8 mouse cellular contexts compared by ENCODE assay signal in the genomic region with DNA sequence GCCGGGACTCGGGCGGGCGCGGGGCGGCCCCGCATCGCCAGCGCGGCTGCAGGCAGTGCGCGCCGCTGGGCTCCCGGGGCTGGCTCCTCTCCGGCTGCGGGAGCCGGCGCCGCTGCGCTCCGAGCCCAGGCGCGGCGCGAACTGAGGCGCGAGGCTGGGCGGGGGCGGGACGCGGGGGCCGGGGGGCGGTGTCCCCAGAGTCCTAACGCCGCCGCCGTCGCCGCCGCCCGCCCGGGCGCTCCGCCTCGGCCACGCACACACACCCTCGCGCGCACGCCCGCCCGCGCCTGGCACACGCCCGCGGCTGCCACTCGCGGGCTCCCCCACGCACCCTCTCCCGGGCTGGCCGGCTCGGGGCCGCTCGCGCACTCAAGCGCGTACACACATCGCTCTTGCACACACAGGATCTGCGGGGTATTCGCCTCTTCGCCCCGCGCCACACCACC. TPM values are rescaled to one million over a fixed set of nuclear protein-coding genes. Genes with fewer than 3 reads are reported as not detected.
A peak's percentile ranks its signal among the peaks of the same experiment; 100 is the strongest.
DNase-seq lines count a peak whose midpoint lies in the region; ATAC-seq and TF ChIP-seq lines count a peak whose summit lies in the region.

A gene (minus strand): TSS at position 207 of the 446 bp plus-strand sequence.

- H3K79me2 ChIP-seq in liver, adult 2 months (ENCODE audit: control insufficient read depth, insufficient read depth, low read length), result no peaks in the 10 kb centered on the region

- H3K27ac ChIP-seq in liver, adult 2 months (replicated peaks; ENCODE audit: insufficient read depth, low read depth, low read length), result no peak within 1 kb of the TSS
- H3K27ac ChIP-seq in hindbrain, embryonic 12.5 days, result no peak within 1 kb of the TSS; the same call in 1 of the 2 replicates
- H3K27ac ChIP-seq in limb, embryonic 13.5 days, result no peak within 1 kb of the TSS

- H3K4me2 ChIP-seq in hindbrain, embryonic 12.5 days (replicated peaks), result peak within 1 kb of the TSS; percentile 96
- H3K4me2 ChIP-seq in limb, embryonic 13.5 days (replicated peaks), result peak within 1 kb of the TSS; percentile 95

- peak within 1 kb of the TSS; percentile 32; the same call in 1 of the 2 replicates for H3K4me3 ChIP-seq in liver, adult 2 months (ENCODE audit: insufficient read depth, low read depth, low read length)
- H3K4me3 ChIP-seq in hindbrain, embryonic 12.5 days, result peak within 1 kb of the TSS; percentile 62
- H3K4me3 ChIP-seq in limb, embryonic 13.5 days, result peak within 1 kb of the TSS; percentile 57

- H3K36me3 ChIP-seq in liver, adult 2 months (ENCODE audit: control insufficient read depth, insufficient read depth, low read length), result no peaks in the 10 kb centered on the region
- H3K36me3 ChIP-seq in hindbrain, embryonic 12.5 days, result no peaks in the 10 kb centered on the region
- no peaks in the 10 kb centered on the region for H3K36me3 ChIP-seq in limb, embryonic 13.5 days

- TF ChIP-seq POLR2A in liver, adult 2 months (IDR thresholded peaks at IDR 0.05; ENCODE audit: extremely low read depth, insufficient read depth, low read length), result no peak

- H3K27me3 ChIP-seq in liver, adult 2 months (ENCODE audit: control insufficient read depth, insufficient read depth, low read length), result peaks cover 9% of the 10 kb centered on the region
- H3K27me3 ChIP-seq in hindbrain, embryonic 12.5 days, result peaks cover 46% of the 10 kb centered on the region
- H3K27me3 ChIP-seq in limb, embryonic 13.5 days, result peaks cover 78% of the 10 kb centered on the region

- 1% methylated on average over 62 of the region's 73 CpGs for WGBS in liver, adult 2 months
- under 1% methylated on average over 56 of the region's 73 CpGs for WGBS in hindbrain, embryonic 12.5 days
- WGBS in limb, embryonic 13.5 days, result 0% methylated on average over 37 of the region's 73 CpGs

- TF ChIP-seq CTCF in liver, adult 2 months (IDR thresholded peaks at IDR 0.05; ENCODE audit: low read depth, low read length), result no peak

- ATAC-seq in hindbrain, embryonic 12.5 days (ENCODE audit: low FRiP score), result peak; percentile 53
- peak; percentile 42; the same call in 1 of the 2 replicates for ATAC-seq in limb, embryonic 13.5 days (ENCODE audit: low FRiP score, low read depth)

- no peaks in the 10 kb centered on the region for H3K9me3 ChIP-seq in hindbrain, embryonic 12.5 days (replicated peaks)
- no peaks in the 10 kb centered on the region for H3K9me3 ChIP-seq in limb, embryonic 13.5 days

- DNase-seq in liver, adult 2 months (ENCODE audit: extremely low read depth, low read depth, low spot score), result no peak
- DNase-seq in liver, result no peak
- peak; percentile 42 to 55 for DNase-seq in cerebellum, postnatal 36 days
- DNase-seq in right cerebral cortex, adult 2 months (ENCODE audit: low spot score in 2 of 2), result peak; percentile 49 to 58
- DNase-seq in spleen, adult 12 weeks (ENCODE audit: low spot score), result no peak
- no peak for DNase-seq in B cell, adult 2 months

- no peak within 1 kb of the TSS for H3K9ac ChIP-seq in liver, adult 2 months (ENCODE audit: low read depth, low read length)
- H3K9ac ChIP-seq in hindbrain, embryonic 12.5 days, result peak within 1 kb of the TSS; percentile 76
- peak within 1 kb of the TSS; percentile 59 for H3K9ac ChIP-seq in limb, embryonic 13.5 days

- H3K4me1 ChIP-seq in liver, adult 2 months (ENCODE audit: control insufficient read depth, insufficient read depth, low read length), result no peaks in the 10 kb centered on the region
- peaks cover 22% of the 10 kb centered on the region for H3K4me1 ChIP-seq in hindbrain, embryonic 12.5 days
- H3K4me1 ChIP-seq in limb, embryonic 13.5 days, result peaks cover 29% of the 10 kb centered on the region

RNA-seq across cellular contexts. Expression of the gene that starts here (rescaled TPM):
- 0.37 and 0.40 TPM in 2 replicates for total RNA-seq in liver, adult 2 months (2014; rRNA removed)
- 0.44 and 0.45 TPM in 2 replicates for polyA plus RNA-seq in liver, adult 2 months (2012; rRNA removed)
- polyA plus RNA-seq in hindbrain, embryonic 12.5 days (2016; fragmentation: Nextera tagmentation; extraction: Ambion mirVana), result 4.2 and 4.5 TPM in 2 replicates
- polyA plus RNA-seq in limb, embryonic 13.5 days (2015; fragmentation: Nextera tagmentation; extraction: Ambion mirVana), result 2.6 and 3.3 TPM in 2 replicates

Comparison
In these comparisons a context has a peak if more than half of its experiments do, and no peak if none do; other contexts are left out.
1. DNase-seq: peak in cerebellum, postnatal 36 days (2 of 2) and right cerebral cortex, adult 2 months (2 of 2); none in liver, adult 2 months (single experiment), liver (single experiment), spleen, adult 12 weeks (single experiment) and B cell, adult 2 months (0 of 2).
2. Peak in every context shown above with its lines, with median percentiles within 50 percentile points of each other: H3K4me3 ChIP-seq.